Mouse (Mus musculus): ENCODE results near the gene Stxbp3. TPM values are rescaled to one million over a fixed set of nuclear protein-coding genes. Genes with fewer than 3 reads are reported as not detected.
A peak's percentile ranks its signal among the peaks of the same experiment; 100 is the strongest.
"Not testable (repeated sequence)": the region's sequence is repeated elsewhere in the genome, so short reads cannot be mapped to it uniquely, and the experiment has no call there.

Gene Stxbp3
- 60.3 TPM for polyA plus RNA-seq (2021)

DNA sequence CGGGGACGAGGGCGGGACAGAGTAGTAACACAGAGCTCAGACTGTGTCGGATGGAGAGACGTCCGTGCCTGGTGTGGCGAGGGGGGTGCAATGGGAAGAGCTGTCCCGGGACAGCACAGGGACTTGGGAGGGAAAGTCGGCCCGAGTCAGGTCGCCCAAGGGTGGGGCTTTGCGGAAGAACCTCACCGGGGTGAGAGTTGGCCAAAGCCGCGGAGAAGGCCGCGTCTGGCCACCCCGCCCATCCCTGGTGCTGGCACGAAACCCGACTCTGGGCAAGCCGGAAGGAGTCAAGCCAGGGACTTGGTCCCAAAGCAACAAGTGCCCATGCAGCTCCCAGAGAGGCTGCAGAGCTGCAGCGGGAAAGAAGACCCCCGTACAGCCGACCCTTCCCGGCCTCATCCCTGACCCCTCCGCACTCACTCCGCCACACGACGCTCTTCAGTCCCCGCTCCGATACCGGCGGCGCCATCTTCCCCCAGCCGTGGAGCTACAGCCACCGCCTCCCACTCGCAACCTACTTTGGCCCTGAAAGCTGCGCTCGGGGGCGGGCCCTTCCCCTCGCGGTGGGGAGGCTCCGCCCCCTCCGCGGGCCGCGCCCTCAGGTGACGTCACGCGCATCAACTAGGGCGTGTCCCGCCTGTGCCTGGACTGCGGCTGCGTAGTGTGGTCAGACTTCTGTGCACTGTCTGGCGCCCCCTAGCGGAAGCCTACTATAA lies at the start of gene Stxbp3:
Stxbp3 (minus strand) TSS at position 527 of the 716 bp plus-strand sequence.
- no peaks in the 10 kb centered on the region for H3K27me3 ChIP-seq
- peak; percentile 95 for ATAC-seq
- peak; percentile 99 for DNase-seq (ENCODE audit: low read depth, low spot score)
- POLR2A ChIA-PET, result interaction anchor here (0.5 to 2.4 kb wide), 5 partner anchors 16 to 71 kb away, joined by 3 to 13 read pairs (median 4); partner anchors contain the start of gene Prpf38b
- in situ Hi-C loops (cut with MboI; ENCODE audit: low pct_unique_long_range_greater_than_20kb), result no loop called here
- peak; percentile 100 for TF ChIP-seq CTCF (IDR thresholded peaks at IDR 0.05)
- CTCF ChIA-PET, result interaction anchor here (0.7 to 2.0 kb wide), 19 partner anchors 9 to 118 kb away, joined by 3 to 14 read pairs (median 3); partner anchors contain the start of genes Gpsm2 and Prpf38b

DNA sequence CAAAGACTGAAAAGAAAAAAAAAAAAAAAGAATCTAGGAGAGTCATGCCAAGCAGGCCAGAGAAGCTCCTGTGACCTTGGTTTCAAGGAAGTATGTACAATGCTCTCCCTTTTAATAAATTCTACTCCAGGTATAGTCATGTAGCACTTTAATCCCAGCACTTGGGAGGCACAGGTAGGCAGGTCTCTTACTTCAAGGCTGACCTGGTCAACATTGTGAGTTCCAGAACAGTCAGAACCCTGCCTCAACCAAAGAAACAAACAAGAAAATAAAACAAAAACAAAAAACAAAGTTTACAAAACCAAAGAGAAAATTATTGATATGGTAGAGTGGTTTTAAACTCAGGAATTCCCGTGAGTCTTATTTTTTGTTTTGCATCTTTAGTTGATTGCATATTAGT lies 49.6 kb upstream of the Stxbp3 start, which contains the start of gene Fndc7:
Fndc7 (minus strand) TSS at position 101 of the 400 bp plus-strand sequence.
- ChIA-PET CTCF (interaction anchor here (1.1 to 1.7 kb wide), 2 partner anchors 32 to 49 kb away, joined by 3 to 4 read pairs; no protein-coding TSS in a partner anchor), POLR2A (interaction anchor here (0.6 to 0.7 kb wide), 2 partner anchors 15 to 52 kb away, joined by 3 read pairs; no protein-coding TSS in a partner anchor)
- no peaks in the 10 kb centered on the region for H3K27me3 ChIP-seq
- TF ChIP-seq CTCF (IDR thresholded peaks at IDR 0.05), result no peak
- in situ Hi-C loops (cut with MboI; ENCODE audit: low pct_unique_long_range_greater_than_20kb), result no loop called here
- DNase-seq (ENCODE audit: low read depth, low spot score) (no peak), ATAC-seq (no peak)

DNA sequence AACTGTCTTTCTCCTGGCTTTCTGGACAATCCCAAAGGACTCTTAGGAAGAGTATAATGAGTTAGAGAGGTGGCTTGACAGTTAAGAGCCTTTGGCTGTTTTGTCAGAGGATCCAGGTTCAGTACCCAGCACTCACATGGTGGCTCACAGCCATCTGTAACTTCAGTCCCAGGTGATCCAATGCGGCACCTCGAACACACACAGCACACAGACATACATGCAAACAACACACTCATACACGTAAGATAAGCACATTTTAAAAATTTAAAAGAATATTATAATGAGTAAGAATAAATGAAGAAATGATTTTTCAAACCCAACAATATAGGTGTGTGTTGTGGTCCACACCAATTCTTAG lies 47.3 kb upstream of the Stxbp3 start:
- ATAC-seq, result no peak
- TF ChIP-seq CTCF (IDR thresholded peaks at IDR 0.05), result no peak
- ChIA-PET CTCF (interaction anchor here (2.1 kb wide), 1 partner anchor 28 kb away, joined by 5 read pairs; no protein-coding TSS in a partner anchor), POLR2A (no interaction called here)
- no peaks in the 10 kb centered on the region for H3K27me3 ChIP-seq
- DNase-seq (ENCODE audit: low read depth, low spot score), result no peak
- in situ Hi-C loops (cut with MboI; ENCODE audit: low pct_unique_long_range_greater_than_20kb), result no loop called here

DNA sequence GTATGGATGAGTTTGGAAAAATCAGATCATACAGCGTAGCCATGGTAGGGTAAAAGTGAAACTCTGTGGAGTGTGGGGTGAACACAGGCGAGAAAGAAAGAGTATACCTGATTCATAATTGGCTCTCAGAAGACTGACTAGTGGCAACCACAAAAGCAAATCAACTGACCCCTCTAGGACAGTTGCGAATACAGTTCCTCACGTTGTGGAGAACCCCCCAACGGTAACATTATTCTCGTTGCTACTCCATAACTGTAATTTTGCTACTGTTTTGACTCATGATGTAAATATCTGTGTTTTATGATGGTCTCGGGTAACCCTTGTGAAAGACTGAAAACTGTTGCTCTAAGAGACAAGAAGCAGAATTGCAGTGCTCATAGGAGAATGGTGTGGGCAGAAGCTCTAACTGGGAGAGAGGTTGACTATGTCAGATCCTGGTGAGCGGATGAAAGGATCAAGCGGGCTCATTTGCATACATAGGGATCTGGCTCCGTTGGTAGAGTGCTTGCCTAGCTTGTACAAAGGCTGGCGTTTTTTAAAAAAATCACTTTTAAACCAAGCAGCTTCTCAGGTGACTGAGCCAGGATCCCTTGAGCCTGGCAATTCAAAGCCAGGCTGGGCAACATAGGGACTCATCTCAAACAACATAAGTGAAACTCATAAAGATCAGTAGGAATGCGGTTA lies 46.8 kb upstream of the Stxbp3 start:
- DNase-seq (ENCODE audit: low read depth, low spot score), result no peak
- in situ Hi-C loops (cut with MboI; ENCODE audit: low pct_unique_long_range_greater_than_20kb), result no loop called here
- ChIA-PET CTCF (interaction anchor here (1.5 to 2.1 kb wide), 2 partner anchors 13 to 28 kb away, joined by 4 to 5 read pairs; no protein-coding TSS in a partner anchor), POLR2A (interaction anchor here (1.3 kb wide), 1 partner anchor 19 kb away, joined by 3 read pairs; no protein-coding TSS in a partner anchor)
- TF ChIP-seq CTCF (IDR thresholded peaks at IDR 0.05), result no peak
- no peaks in the 10 kb centered on the region for H3K27me3 ChIP-seq
- ATAC-seq, result no peak

DNA sequence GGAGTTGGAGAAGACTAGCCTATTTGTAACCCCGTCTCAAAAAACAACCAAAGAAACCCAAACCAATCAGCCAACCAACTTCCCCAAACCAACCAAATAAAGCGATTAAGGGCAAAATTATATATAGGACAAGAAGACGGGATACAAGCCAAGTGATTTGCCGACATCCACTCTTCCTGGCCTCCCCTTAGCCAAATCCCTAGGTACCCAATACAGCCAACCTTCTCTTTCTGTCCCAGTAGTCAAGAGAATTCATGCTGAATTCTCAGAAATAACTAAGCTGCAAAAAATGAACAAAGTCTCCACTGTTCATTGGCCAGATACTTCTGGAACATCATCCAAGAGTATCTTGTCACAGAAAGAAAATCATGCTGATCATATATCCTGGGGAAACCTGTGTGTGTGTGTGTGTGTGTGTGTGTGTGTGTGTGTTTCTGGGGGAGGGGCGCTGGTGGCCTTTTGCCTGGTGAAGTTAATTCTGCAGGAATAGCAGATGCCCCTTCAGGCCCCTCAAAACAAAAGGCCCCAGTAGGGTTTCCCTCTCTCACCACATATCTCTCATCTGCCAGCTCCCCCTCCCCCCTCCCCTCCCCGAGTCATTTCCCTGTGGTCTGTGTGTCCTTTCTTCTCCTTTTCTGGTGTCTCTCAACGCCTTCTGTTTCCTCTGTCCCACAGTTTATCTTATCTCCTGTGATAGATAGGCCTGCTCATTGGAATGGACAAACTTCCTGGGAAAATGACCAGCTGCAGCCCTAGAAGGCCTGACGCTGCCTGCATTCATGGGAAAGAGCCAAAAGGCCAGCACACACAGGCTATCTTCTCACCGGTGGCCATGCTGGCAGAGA lies 45.6 kb upstream of the Stxbp3 start:
- in situ Hi-C loops (cut with MboI; ENCODE audit: low pct_unique_long_range_greater_than_20kb), result no loop called here
- ATAC-seq (no peak), DNase-seq (ENCODE audit: low read depth, low spot score) (no peak)
- POLR2A ChIA-PET, result interaction anchor here (0.7 to 1.3 kb wide), 3 partner anchors 17 to 236 kb away, joined by 3 to 6 read pairs (median 6); no protein-coding TSS in a partner anchor
- CTCF ChIA-PET, result interaction anchor here (1.1 to 2.1 kb wide), 4 partner anchors 12 to 41 kb away, joined by 3 to 5 read pairs (median 4); no protein-coding TSS in a partner anchor
- no peaks in the 10 kb centered on the region for H3K27me3 ChIP-seq
- no peak for TF ChIP-seq CTCF (IDR thresholded peaks at IDR 0.05)

DNA sequence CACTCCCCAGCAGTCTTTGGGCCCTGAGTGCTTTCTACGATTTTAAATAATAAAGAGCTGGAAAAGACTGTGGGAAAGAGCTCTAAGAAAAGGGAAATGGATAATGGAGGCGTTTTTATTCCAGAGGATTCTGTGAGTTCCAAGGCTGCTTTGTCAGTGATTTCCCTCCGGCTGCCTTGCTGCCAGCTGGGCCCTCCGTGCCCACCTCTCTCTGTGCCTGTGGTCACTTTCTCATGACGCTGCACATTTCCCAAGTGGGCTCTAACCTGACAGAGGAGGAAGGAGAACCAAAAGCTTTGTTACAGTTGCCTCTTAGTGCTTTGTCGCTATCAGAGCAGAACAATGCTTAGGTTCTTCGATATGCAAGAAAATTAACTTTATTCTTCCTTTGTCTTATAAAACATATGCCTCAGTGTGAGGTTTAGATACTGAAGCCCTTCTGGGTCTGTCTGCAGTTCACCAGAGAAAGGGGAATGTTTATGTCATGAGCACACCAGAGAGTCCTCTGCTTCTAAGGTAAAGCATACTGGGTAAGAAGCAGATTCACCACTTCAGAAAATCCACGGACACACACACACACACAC lies 44.5 kb upstream of the Stxbp3 start:
- no peaks in the 10 kb centered on the region for H3K27me3 ChIP-seq
- in situ Hi-C loops (cut with MboI; ENCODE audit: low pct_unique_long_range_greater_than_20kb), result no loop called here
- no peak for TF ChIP-seq CTCF (IDR thresholded peaks at IDR 0.05)
- ChIA-PET CTCF (interaction anchor here (1.1 to 1.4 kb wide), 2 partner anchors 20 to 40 kb away, joined by 3 read pairs; no protein-coding TSS in a partner anchor), POLR2A (interaction anchor here (0.7 to 0.8 kb wide), 3 partner anchors 20 to 235 kb away, joined by 3 to 6 read pairs (median 6); no protein-coding TSS in a partner anchor)
- ATAC-seq, result no peak
- no peak for DNase-seq (ENCODE audit: low read depth, low spot score)

DNA sequence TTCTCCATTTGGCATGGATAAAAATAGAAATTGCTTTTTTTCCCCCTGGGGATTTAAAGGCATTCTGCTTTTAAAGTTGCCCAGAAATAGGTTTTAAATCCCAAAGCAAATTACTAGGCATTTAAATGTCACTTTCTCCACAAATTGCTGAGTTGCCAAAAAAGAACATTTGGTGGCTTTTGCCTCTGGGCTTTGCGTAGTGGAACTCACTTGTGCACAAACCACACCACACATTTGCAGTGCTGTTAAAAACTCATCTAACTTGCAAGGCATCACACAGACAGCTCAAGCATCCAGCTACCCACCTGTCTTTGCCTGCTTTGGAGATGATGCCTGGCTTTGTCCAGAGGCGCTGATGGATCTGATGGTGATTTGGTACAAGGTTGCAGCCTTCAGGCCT lies 42.7 kb upstream of the Stxbp3 start:
- ATAC-seq (no peak), DNase-seq (ENCODE audit: low read depth, low spot score) (no peak)
- ChIA-PET POLR2A (no interaction called here), CTCF (interaction anchor here (0.7 to 1.4 kb wide), 4 partner anchors 11 to 42 kb away, joined by 3 to 7 read pairs (median 4); no protein-coding TSS in a partner anchor)
- H3K27me3 ChIP-seq, result no peaks in the 10 kb centered on the region
- TF ChIP-seq CTCF (IDR thresholded peaks at IDR 0.05), result no peak
- in situ Hi-C loops (cut with MboI; ENCODE audit: low pct_unique_long_range_greater_than_20kb), result no loop called here

DNA sequence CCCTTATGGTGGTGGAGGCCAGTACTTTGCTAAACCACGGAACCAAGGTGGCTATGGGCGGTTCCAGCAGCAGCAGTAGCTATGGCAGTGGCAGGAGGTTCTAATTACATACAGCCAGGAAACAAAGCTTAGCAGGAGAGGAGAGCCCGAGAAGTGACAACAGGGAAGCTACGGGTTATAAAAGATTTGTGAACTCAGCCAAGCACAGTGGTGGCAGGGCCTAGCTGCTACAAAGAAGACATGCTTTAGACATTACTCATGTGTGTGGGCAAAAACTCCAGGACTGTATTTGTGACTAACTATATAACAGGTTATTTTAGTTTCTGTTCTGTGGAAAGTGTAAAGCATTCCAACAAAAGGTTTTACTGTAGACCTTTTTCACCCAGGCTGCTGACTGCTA lies 41.5 kb upstream of the Stxbp3 start:
- H3K27me3 ChIP-seq; ATAC-seq; in situ Hi-C loops (cut with MboI; ENCODE audit: low pct_unique_long_range_greater_than_20kb); POLR2A ChIA-PET: not testable (repeated sequence)
- CTCF ChIA-PET, result interaction anchor here (1.0 to 1.7 kb wide), 3 partner anchors 10 to 19 kb away, joined by 3 to 5 read pairs (median 3); no protein-coding TSS in a partner anchor
- DNase-seq (ENCODE audit: low read depth, low spot score), result peak; percentile 53

Measured in Patski (cell line).